Mouse (Mus musculus) neural tube, embryonic 15.5 days (tissue): ENCODE results near the gene Katnal1. TPM values are rescaled to one million over a fixed set of nuclear protein-coding genes. Genes with fewer than 3 reads are reported as not detected.

Source experiments
- ATAC-seq: fragments of 200-750 bp; cut with Nextera tagmentation; 2 replicates; pipeline ENCODE4 v1.8.0; 2017; ENCODE audit warnings: mild to moderate bottlenecking, moderate TSS enrichment, moderate library complexity; ENCODE audit not compliant: low FRiP score
- H3K27ac ChIP-seq: fragments of 300-500 bp; sonication (generic); replicated peaks from 2 replicates; pipeline ENCODE4 v1.5.1; 2015; ENCODE audit warnings: mild to moderate bottlenecking, inconsistent platforms
- H3K27me3 ChIP-seq: fragments of 300-500 bp; sonication (generic); replicated peaks from 2 replicates; pipeline ENCODE4 v1.6.1; 2015; ENCODE audit warnings: inconsistent platforms
- H3K36me3 ChIP-seq: fragments of 300-500 bp; sonication (generic); 2 replicates; pipeline ENCODE4 v1.6.1; 2015; ENCODE audit warnings: inconsistent platforms
- H3K4me1 ChIP-seq: fragments of 300-500 bp; sonication (generic); 2 replicates; pipeline ENCODE4 v1.6.1; 2015; ENCODE audit warnings: inconsistent platforms
- H3K4me2 ChIP-seq: fragments of 300-500 bp; sonication (generic); 2 replicates; pipeline ENCODE4 v1.6.1; 2015; ENCODE audit warnings: inconsistent platforms, mild to moderate bottlenecking, moderate library complexity
- H3K4me3 ChIP-seq: fragments of 300-500 bp; sonication (generic); replicated peaks from 2 replicates; pipeline ENCODE4 v1.5.1; 2015; ENCODE audit warnings: mild to moderate bottlenecking, inconsistent platforms
- H3K9ac ChIP-seq: fragments of 300-500 bp; sonication (generic); replicated peaks from 2 replicates; pipeline ENCODE4 v1.6.1; 2015; ENCODE audit warnings: mild to moderate bottlenecking, inconsistent platforms
- H3K9me3 ChIP-seq: fragments of 300-500 bp; sonication (generic); replicated peaks from 2 replicates; pipeline ENCODE4 v1.6.1; 2016; ENCODE audit warnings: inconsistent platforms
- WGBS: fragments of 180-500 bp; shearing (Covaris S2); methylation state at CpG from one replicate; pipeline ENCODE4 v1.1.7; 2015; ENCODE audit warnings: mixed read lengths; 5-methylcytosine and 5-hydroxymethylcytosine counted together
- polyA plus RNA-seq: library from polyadenylated mRNA; unstranded; fragments of >200 nt; fragmentation: Nextera tagmentation; extraction: Ambion mirVana; gene quantifications from 2 replicates; pipeline ENCODE4 v1.2.1, GENCODE M21; 2015

The Katnal1 gene
- polyA plus RNA-seq, 1 experiment from 2014 or later, result 35.1 TPM

- 85% methylated on average over 5 of the region's 5 CpGs for WGBS
Observed at GRCm38 (mm10) chr5:148922773-148923172, 6.3 kb downstream of the Katnal1 start.

DNA sequence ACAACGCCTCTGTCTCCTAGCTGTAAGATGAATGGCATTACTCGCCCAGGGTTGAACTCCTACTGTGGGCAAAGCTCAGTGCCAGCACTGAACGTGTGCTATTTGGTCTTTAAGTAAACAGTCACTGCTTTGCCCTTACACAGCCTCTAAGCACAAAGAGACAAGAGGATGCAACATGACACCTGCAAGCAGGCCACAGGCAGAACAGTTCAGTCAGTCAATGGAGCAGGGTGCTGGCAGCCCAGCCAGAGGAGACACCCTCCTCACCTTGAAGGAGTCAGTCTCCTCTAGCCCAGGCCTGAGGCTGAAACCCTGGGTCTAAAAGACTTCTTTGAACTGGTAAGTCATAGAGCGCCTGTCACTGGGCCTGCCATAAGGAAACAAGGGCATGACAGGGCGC is 11.1 kb downstream of the Katnal1 start:
- H3K9me3 ChIP-seq, result no peaks in the 10 kb centered on the region
- H3K27me3 ChIP-seq, result no peaks in the 10 kb centered on the region
- no peak overlapping the region for H3K4me2 ChIP-seq
- H3K36me3 ChIP-seq, result peaks cover 43% of the 10 kb centered on the region
- no peaks in the 10 kb centered on the region for H3K4me1 ChIP-seq
- no peak for ATAC-seq
- no peak overlapping the region for H3K27ac ChIP-seq
- 67% methylated on average over 5 of the region's 5 CpGs for WGBS
- H3K9ac ChIP-seq, result no peak overlapping the region
- no peak overlapping the region for H3K4me3 ChIP-seq

More at GRCm38 (mm10) chr5:148922773-148923172, 6.3 kb downstream of the Katnal1 start:
- H3K36me3 ChIP-seq, result peaks cover 25% of the 10 kb centered on the region
- H3K9me3 ChIP-seq, result no peaks in the 10 kb centered on the region
- no peaks in the 10 kb centered on the region for H3K27me3 ChIP-seq
- H3K4me1 ChIP-seq, result peaks cover 10% of the 10 kb centered on the region
- no peak overlapping the region for H3K4me2 ChIP-seq
- H3K4me3 ChIP-seq, result no peak overlapping the region
- H3K9ac ChIP-seq, result no peak overlapping the region
- H3K27ac ChIP-seq, result no peak overlapping the region
- ATAC-seq, result no peak

- Histone ChIP-seq H3K4me2 (no peak overlapping the region), H3K4me1 (no peaks in the 10 kb centered on the region), H3K9me3 (no peaks in the 10 kb centered on the region), H3K4me3 (no peak overlapping the region), H3K36me3 (peaks cover 49% of the 10 kb centered on the region), H3K9ac (no peak overlapping the region), H3K27me3 (no peaks in the 10 kb centered on the region), H3K27ac (no peak overlapping the region)
- 84% methylated on average over 6 of the region's 6 CpGs for WGBS
- ATAC-seq, result no peak
Observed at GRCm38 (mm10) chr5:148916775-148917174, 12.3 kb downstream of the Katnal1 start.

- WGBS, result 62% methylated on average over 3 of the region's 3 CpGs
- H3K4me1 ChIP-seq, result peaks cover 18% of the 10 kb centered on the region
- no peak for ATAC-seq
Observed at GRCm38 (mm10) chr5:148912262-148912661, 16.9 kb downstream of the Katnal1 start.

DNA sequence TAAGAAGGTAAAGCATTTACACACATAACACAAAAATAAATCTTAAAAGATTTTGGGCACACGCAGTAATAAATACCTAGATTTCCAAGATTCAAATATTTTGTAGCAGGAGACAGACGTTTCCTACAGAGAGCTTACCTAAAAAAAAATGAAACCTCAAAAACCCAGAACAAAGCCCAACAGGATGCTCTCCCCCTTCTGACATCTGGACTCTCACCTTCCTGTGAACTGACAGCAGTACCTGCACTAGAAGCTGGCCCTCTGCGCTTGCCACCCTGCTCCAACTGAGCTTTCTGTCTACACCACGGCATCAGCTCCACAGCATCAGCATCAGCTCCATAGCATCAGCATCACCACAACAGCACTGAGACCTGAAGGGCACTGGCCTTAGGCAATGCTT is 19.1 kb downstream of the Katnal1 start:
- no peaks in the 10 kb centered on the region for H3K27me3 ChIP-seq
- H3K4me3 ChIP-seq, result no peak overlapping the region
- H3K9ac ChIP-seq, result no peak overlapping the region
- WGBS, result 94% methylated on average over 4 of the region's 4 CpGs
- no peak overlapping the region for H3K4me2 ChIP-seq
- peaks cover 23% of the 10 kb centered on the region for H3K4me1 ChIP-seq
- H3K27ac ChIP-seq, result no peak overlapping the region
- no peak for ATAC-seq
- H3K36me3 ChIP-seq, result peaks cover 14% of the 10 kb centered on the region
- H3K9me3 ChIP-seq, result no peaks in the 10 kb centered on the region

More at GRCm38 (mm10) chr5:148912262-148912661, 16.9 kb downstream of the Katnal1 start:
- no peaks in the 10 kb centered on the region for H3K27me3 ChIP-seq
- H3K4me3 ChIP-seq, result no peak overlapping the region
- H3K4me2 ChIP-seq, result no peak overlapping the region
- no peaks in the 10 kb centered on the region for H3K9me3 ChIP-seq
- no peak overlapping the region; the same call in 1 of the 2 replicates for H3K27ac ChIP-seq
- no peak overlapping the region for H3K9ac ChIP-seq
- H3K36me3 ChIP-seq, result peaks cover 21% of the 10 kb centered on the region

DNA sequence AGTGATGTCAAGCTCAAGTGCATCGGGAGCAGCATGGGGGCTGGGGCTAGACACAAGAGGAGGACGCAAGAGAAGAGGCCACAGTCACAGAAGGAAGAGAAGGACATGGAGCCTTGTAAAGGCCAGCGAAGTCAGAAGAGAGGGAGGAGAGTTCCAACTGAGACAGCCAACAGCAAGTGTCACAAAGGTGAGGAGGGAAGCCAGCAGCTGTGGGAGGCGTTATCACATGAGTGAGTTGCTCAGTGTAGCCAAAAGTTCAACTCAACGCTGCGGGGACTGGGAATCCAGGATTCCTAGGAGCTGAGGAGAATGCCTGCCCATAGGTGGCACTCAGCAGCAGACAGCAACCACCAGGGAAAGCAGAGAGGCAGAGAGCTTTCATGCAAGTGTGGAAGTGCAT is 19.7 kb downstream of the Katnal1 start:
- peaks cover 23% of the 10 kb centered on the region for H3K4me1 ChIP-seq
- H3K4me2 ChIP-seq, result no peak overlapping the region
- H3K36me3 ChIP-seq, result peaks cover 14% of the 10 kb centered on the region
- H3K4me3 ChIP-seq, result no peak overlapping the region
- 27% methylated on average over 6 of the region's 6 CpGs for WGBS
- H3K27ac ChIP-seq, result peak overlapping the region; percentile 51; the same call in 1 of the 2 replicates
- H3K27me3 ChIP-seq, result no peaks in the 10 kb centered on the region
- no peaks in the 10 kb centered on the region for H3K9me3 ChIP-seq
- no peak for ATAC-seq
- H3K9ac ChIP-seq, result no peak overlapping the region

- Histone ChIP-seq H3K9me3 (no peaks in the 10 kb centered on the region), H3K4me3 (no peak overlapping the region), H3K27ac (peak overlapping the region; percentile 51; the same call in 1 of the 2 replicates), H3K9ac (no peak overlapping the region), H3K4me1 (peaks cover 23% of the 10 kb centered on the region), H3K36me3 (peaks cover 18% of the 10 kb centered on the region), H3K27me3 (no peaks in the 10 kb centered on the region), H3K4me2 (no peak overlapping the region)
- ATAC-seq, result peak; percentile 54; the same call in 1 of the 2 replicates
- 16% methylated on average over 7 of the region's 7 CpGs for WGBS
Observed at GRCm38 (mm10) chr5:148909057-148909395, 20.1 kb downstream of the Katnal1 start.

DNA sequence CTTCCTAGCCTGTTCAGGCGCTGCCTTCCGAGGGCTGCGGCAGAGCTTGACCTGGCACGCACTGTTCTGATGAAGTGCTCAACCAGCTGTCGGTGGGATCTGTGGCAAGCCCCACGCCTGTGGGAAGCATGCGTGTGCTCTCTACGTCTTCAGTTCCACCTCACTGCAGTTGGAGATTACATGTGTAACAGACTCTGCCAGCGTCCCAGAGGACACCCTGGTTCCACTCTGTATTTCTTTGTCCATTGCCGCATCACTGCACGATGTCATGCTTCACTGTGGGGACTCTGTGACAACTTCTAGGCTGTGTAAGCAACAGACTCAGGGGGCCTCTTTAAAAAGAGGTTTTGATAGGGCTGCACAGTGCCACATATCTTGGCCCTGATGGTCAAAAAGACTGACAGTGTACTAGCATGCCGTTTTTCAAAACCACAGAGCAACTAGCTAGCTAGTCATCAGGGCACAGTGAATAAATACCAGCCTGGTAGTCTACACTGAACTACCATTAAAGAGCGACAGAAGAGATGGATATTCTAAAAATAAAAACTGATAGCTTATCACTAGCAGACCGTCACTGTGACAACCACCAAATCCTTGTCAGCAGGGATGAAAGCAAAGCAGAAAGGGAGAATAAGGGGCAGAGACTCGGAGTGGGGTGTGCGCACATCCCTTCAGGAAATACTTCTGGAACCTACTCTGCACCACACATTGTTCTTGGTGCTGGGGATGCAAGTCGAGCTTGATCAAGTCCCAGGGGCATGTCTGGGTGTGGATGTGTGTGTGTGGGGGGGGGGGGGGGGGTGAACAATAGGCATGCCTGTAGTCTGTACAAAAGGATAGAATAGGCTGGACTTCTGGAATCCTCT is 20.7 kb downstream of the Katnal1 start:
- 42% methylated on average over 17 of the region's 17 CpGs for WGBS
- no peak overlapping the region for H3K9ac ChIP-seq
- peak overlapping the region; percentile 51 for H3K27ac ChIP-seq
- peaks cover 19% of the 10 kb centered on the region for H3K36me3 ChIP-seq
- no peak overlapping the region for H3K4me2 ChIP-seq
- no peaks in the 10 kb centered on the region for H3K9me3 ChIP-seq
- peak; percentile 50; the same call in 1 of the 2 replicates for ATAC-seq
- H3K27me3 ChIP-seq, result no peaks in the 10 kb centered on the region
- H3K4me3 ChIP-seq, result no peak overlapping the region
- peaks cover 23% of the 10 kb centered on the region for H3K4me1 ChIP-seq

DNA sequence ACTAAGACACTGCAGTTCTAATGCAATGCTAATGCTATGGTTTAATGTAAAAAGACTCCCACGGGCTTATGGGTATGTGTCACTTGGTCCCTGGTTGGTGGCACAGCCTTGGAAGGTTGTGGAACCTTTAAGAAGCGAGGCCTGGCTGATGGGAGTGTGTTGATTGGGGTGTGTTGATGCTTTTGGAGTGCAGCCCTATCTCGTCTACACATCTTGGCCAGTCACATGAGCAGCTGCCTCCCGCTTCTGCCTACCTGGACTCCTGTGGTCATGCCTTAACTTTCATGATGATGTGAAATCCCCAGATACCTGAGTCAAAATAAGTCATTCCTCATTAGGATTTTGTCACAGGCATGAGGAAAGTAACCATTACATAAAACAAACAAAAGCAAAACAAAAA is 22.8 kb downstream of the Katnal1 start:
- 83% methylated on average over 4 of the region's 4 CpGs for WGBS
- Histone ChIP-seq H3K9me3 (no peaks in the 10 kb centered on the region), H3K36me3 (peaks cover 13% of the 10 kb centered on the region), H3K27ac (no peak overlapping the region), H3K27me3 (no peaks in the 10 kb centered on the region), H3K4me2 (no peak overlapping the region), H3K4me3 (no peak overlapping the region), H3K9ac (no peak overlapping the region), H3K4me1 (peaks cover 23% of the 10 kb centered on the region)
- no peak for ATAC-seq

GRCm38 (mm10) chr5:148904846-148905245 is 24.3 kb downstream of the Katnal1 start:
- Histone ChIP-seq H3K27ac (no peak overlapping the region), H3K4me2 (no peak overlapping the region), H3K9ac (no peak overlapping the region), H3K4me3 (no peak overlapping the region), H3K9me3 (no peaks in the 10 kb centered on the region), H3K36me3 (peaks cover 13% of the 10 kb centered on the region), H3K4me1 (peaks cover 23% of the 10 kb centered on the region), H3K27me3 (no peaks in the 10 kb centered on the region)
- 71% methylated on average over 6 of the region's 6 CpGs for WGBS
- ATAC-seq, result no peak

DNA sequence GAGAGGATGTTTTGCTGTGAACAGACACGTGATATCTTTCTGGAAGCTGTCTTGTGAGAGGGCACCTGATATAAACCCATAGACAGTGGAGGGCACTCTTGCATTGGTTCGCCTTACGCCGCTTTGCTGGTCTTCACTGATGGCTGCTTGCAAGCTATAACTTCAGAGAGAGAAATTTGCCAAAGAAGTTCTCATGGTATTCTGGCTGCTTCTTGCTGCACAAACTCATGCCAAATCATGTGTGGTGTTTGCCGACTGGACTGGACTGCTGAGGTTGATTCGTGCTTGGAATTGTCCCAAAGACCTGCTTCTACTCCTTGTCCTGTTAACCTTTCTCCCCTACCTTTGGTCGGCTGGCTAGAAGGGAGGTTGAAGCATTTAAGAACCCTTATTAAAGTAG is 29.8 kb downstream of the Katnal1 start:
- Histone ChIP-seq H3K4me1 (peaks cover 11% of the 10 kb centered on the region), H3K9me3 (no peaks in the 10 kb centered on the region)
- 96% methylated on average over 7 of the region's 7 CpGs for WGBS

GRCm38 (mm10) chr5:148897941-148898417 is 31.1 kb downstream of the Katnal1 start:
- 61% methylated on average over 12 of the region's 12 CpGs for WGBS
- H3K9ac ChIP-seq, result no peak overlapping the region
- H3K27ac ChIP-seq, result no peak overlapping the region
- no peak overlapping the region for H3K4me3 ChIP-seq
- H3K4me2 ChIP-seq, result no peak overlapping the region
- ATAC-seq, result no peak
- H3K36me3 ChIP-seq, result peaks cover 15% of the 10 kb centered on the region
- no peaks in the 10 kb centered on the region for H3K27me3 ChIP-seq
- peaks cover 11% of the 10 kb centered on the region for H3K4me1 ChIP-seq
- no peaks in the 10 kb centered on the region for H3K9me3 ChIP-seq

More for the DNA sequence above, 29.8 kb downstream of the Katnal1 start:
- no peak overlapping the region for H3K4me2 ChIP-seq
- no peaks in the 10 kb centered on the region for H3K27me3 ChIP-seq
- H3K36me3 ChIP-seq, result peaks cover 17% of the 10 kb centered on the region
- no peak overlapping the region for H3K4me3 ChIP-seq
- ATAC-seq, result no peak
- H3K27ac ChIP-seq, result no peak overlapping the region
- no peak overlapping the region for H3K9ac ChIP-seq
